Mouse (Mus musculus): Measurements from ENCODE around the gene Snx21. TPM values are rescaled to one million over a fixed set of nuclear protein-coding genes. Genes with fewer than 3 reads are reported as not detected.

Gene Snx21
- polyA plus RNA-seq, 1 experiment: 10.7 TPM

- Histone ChIP-seq H3K4me3 (ENCODE audit: low read depth, low read length) (no peak overlapping the region), H3K9me3 (replicated peaks; ENCODE audit: control insufficient read depth, insufficient read depth, low read length, poor library complexity, severe bottlenecking) (no peaks in the 10 kb centered on the region), H3K27ac (ENCODE audit: insufficient read depth, low read length) (no peak overlapping the region), H3K4me1 (ENCODE audit: control insufficient read depth, insufficient read depth, low read length) (peaks cover 5% of the 10 kb centered on the region), H3K36me3 (ENCODE audit: control insufficient read depth, insufficient read depth, low read length, poor library complexity, severe bottlenecking) (no peaks in the 10 kb centered on the region), H3K9ac (ENCODE audit: low read depth, poor library complexity, severe bottlenecking) (0 out of 2 replicates have a peak overlapping the region, but pooled peaks have one; percentile 43), H3K27me3 (ENCODE audit: control insufficient read depth, insufficient read depth, low read length, poor library complexity, severe bottlenecking) (no peaks in the 10 kb centered on the region)
- TF ChIP-seq EP300 (IDR thresholded peaks at IDR 0.05; ENCODE audit: insufficient read depth, low read depth, low read length) (no peak), POLR2A (IDR thresholded peaks at IDR 0.05; ENCODE audit: insufficient read depth, low read length) (no peak), CTCF (IDR thresholded peaks at IDR 0.05; ENCODE audit: low read depth, low read length) (no peak)
These were observed 17.7 kb downstream of the Snx21 start for GRCm38 (mm10) chr2:164803201-164803920.

GRCm38 (mm10) chr2:164803921-164804313 lies 18.3 kb downstream of the Snx21 start:
- peak overlapping the region; percentile 43 for H3K9ac ChIP-seq (ENCODE audit: low read depth, poor library complexity, severe bottlenecking)
- peaks cover 5% of the 10 kb centered on the region for H3K4me1 ChIP-seq (ENCODE audit: control insufficient read depth, insufficient read depth, low read length)
- no peak overlapping the region for H3K27ac ChIP-seq (ENCODE audit: insufficient read depth, low read length)
- H3K27me3 ChIP-seq (ENCODE audit: control insufficient read depth, insufficient read depth, low read length, poor library complexity, severe bottlenecking): no peaks in the 10 kb centered on the region
- no peak for TF ChIP-seq POLR2A (IDR thresholded peaks at IDR 0.05; ENCODE audit: insufficient read depth, low read length)
- TF ChIP-seq CTCF (IDR thresholded peaks at IDR 0.05; ENCODE audit: low read depth, low read length): no peak
- no peak for TF ChIP-seq EP300 (IDR thresholded peaks at IDR 0.05; ENCODE audit: insufficient read depth, low read depth, low read length)
- no peaks in the 10 kb centered on the region for H3K36me3 ChIP-seq (ENCODE audit: control insufficient read depth, insufficient read depth, low read length, poor library complexity, severe bottlenecking)
- peak overlapping the region; percentile 75 for H3K4me3 ChIP-seq (ENCODE audit: low read depth, low read length)
- H3K9me3 ChIP-seq (replicated peaks; ENCODE audit: control insufficient read depth, insufficient read depth, low read length, poor library complexity, severe bottlenecking): no peaks in the 10 kb centered on the region

GRCm38 (mm10) chr2:164804533-164805331 lies 19.1 kb downstream of the Snx21 start, which contains the start of the genes Acot8 and Zswim3:
Acot8 (minus strand) TSS chr2:164804882.
Zswim3 (plus strand) TSS chr2:164805098.
- H3K27me3 ChIP-seq (ENCODE audit: control insufficient read depth, insufficient read depth, low read length, poor library complexity, severe bottlenecking): no peaks in the 10 kb centered on the region
- peak within 1 kb of the TSS; percentile 68 for H3K27ac ChIP-seq (ENCODE audit: insufficient read depth, low read length)
- peak within 1 kb of the TSS; percentile 60 for H3K9ac ChIP-seq (ENCODE audit: low read depth, poor library complexity, severe bottlenecking)
- H3K9me3 ChIP-seq (replicated peaks; ENCODE audit: control insufficient read depth, insufficient read depth, low read length, poor library complexity, severe bottlenecking): no peaks in the 10 kb centered on the region
- TF ChIP-seq POLR2A (IDR thresholded peaks at IDR 0.05; ENCODE audit: insufficient read depth, low read length) (peak; percentile 94), EP300 (IDR thresholded peaks at IDR 0.05; ENCODE audit: insufficient read depth, low read depth, low read length) (no peak)
- peak within 1 kb of the TSS; percentile 79 for H3K4me3 ChIP-seq (ENCODE audit: low read depth, low read length)
- H3K4me1 ChIP-seq (ENCODE audit: control insufficient read depth, insufficient read depth, low read length): peaks cover 5% of the 10 kb centered on the region
- H3K36me3 ChIP-seq (ENCODE audit: control insufficient read depth, insufficient read depth, low read length, poor library complexity, severe bottlenecking): no peaks in the 10 kb centered on the region

- Histone ChIP-seq H3K27ac (ENCODE audit: insufficient read depth, low read length) (peak overlapping the region; percentile 68), H3K36me3 (ENCODE audit: control insufficient read depth, insufficient read depth, low read length, poor library complexity, severe bottlenecking) (no peaks in the 10 kb centered on the region), H3K9me3 (replicated peaks; ENCODE audit: control insufficient read depth, insufficient read depth, low read length, poor library complexity, severe bottlenecking) (no peaks in the 10 kb centered on the region), H3K4me3 (ENCODE audit: low read depth, low read length) (peak overlapping the region; percentile 79), H3K9ac (ENCODE audit: low read depth, poor library complexity, severe bottlenecking) (peak overlapping the region; percentile 60), H3K4me1 (ENCODE audit: control insufficient read depth, insufficient read depth, low read length) (peaks cover 5% of the 10 kb centered on the region), H3K27me3 (ENCODE audit: control insufficient read depth, insufficient read depth, low read length, poor library complexity, severe bottlenecking) (no peaks in the 10 kb centered on the region)
- TF ChIP-seq EP300 (IDR thresholded peaks at IDR 0.05; ENCODE audit: insufficient read depth, low read depth, low read length): no peak
These were observed 19.7 kb downstream of the Snx21 start for GRCm38 (mm10) chr2:164805332-164805718.

GRCm38 (mm10) chr2:164806614-164807013 lies 21.0 kb downstream of the Snx21 start:
- Histone ChIP-seq H3K4me3 (ENCODE audit: low read depth, low read length) (no peak overlapping the region), H3K27ac (ENCODE audit: insufficient read depth, low read length) (no peak overlapping the region), H3K9ac (ENCODE audit: low read depth, poor library complexity, severe bottlenecking) (peak overlapping the region; percentile 60; the same call in 1 of the 2 replicates), H3K27me3 (ENCODE audit: control insufficient read depth, insufficient read depth, low read length, poor library complexity, severe bottlenecking) (no peaks in the 10 kb centered on the region), H3K36me3 (ENCODE audit: control insufficient read depth, insufficient read depth, low read length, poor library complexity, severe bottlenecking) (no peaks in the 10 kb centered on the region), H3K9me3 (replicated peaks; ENCODE audit: control insufficient read depth, insufficient read depth, low read length, poor library complexity, severe bottlenecking) (no peaks in the 10 kb centered on the region), H3K4me1 (ENCODE audit: control insufficient read depth, insufficient read depth, low read length) (peaks cover 5% of the 10 kb centered on the region)
- no peak for TF ChIP-seq CTCF (IDR thresholded peaks at IDR 0.05; ENCODE audit: low read depth, low read length)
- TF ChIP-seq EP300 (IDR thresholded peaks at IDR 0.05; ENCODE audit: insufficient read depth, low read depth, low read length): no peak
- no peak for TF ChIP-seq POLR2A (IDR thresholded peaks at IDR 0.05; ENCODE audit: insufficient read depth, low read length)

- H3K4me1 ChIP-seq (ENCODE audit: control insufficient read depth, insufficient read depth, low read length): peaks cover 2% of the 10 kb centered on the region
- TF ChIP-seq EP300 (IDR thresholded peaks at IDR 0.05; ENCODE audit: insufficient read depth, low read depth, low read length): no peak
- no peak for TF ChIP-seq POLR2A (IDR thresholded peaks at IDR 0.05; ENCODE audit: insufficient read depth, low read length)
- no peak for TF ChIP-seq CTCF (IDR thresholded peaks at IDR 0.05; ENCODE audit: low read depth, low read length)
- H3K27me3 ChIP-seq (ENCODE audit: control insufficient read depth, insufficient read depth, low read length, poor library complexity, severe bottlenecking): no peaks in the 10 kb centered on the region
These were observed 27.9 kb downstream of the Snx21 start for GRCm38 (mm10) chr2:164813557-164813956.

More at GRCm38 (mm10) chr2:164813557-164813956, 27.9 kb downstream of the Snx21 start:
- H3K4me3 ChIP-seq (ENCODE audit: low read depth, low read length): no peak overlapping the region
- H3K9me3 ChIP-seq (replicated peaks; ENCODE audit: control insufficient read depth, insufficient read depth, low read length, poor library complexity, severe bottlenecking): no peaks in the 10 kb centered on the region
- H3K27ac ChIP-seq (ENCODE audit: insufficient read depth, low read length): no peak overlapping the region
- H3K9ac ChIP-seq (ENCODE audit: low read depth, poor library complexity, severe bottlenecking): no peak overlapping the region
- H3K36me3 ChIP-seq (ENCODE audit: control insufficient read depth, insufficient read depth, low read length, poor library complexity, severe bottlenecking): 0 out of 2 replicates have a peak, but pooled peaks cover 3% of the 10 kb centered on the region
